Mouse (Mus musculus) thymus, adult 2 months (tissue): ENCODE measurements around the gene Cfap300. TPM values are rescaled to one million over a fixed set of nuclear protein-coding genes. Genes with fewer than 3 reads are reported as not detected.

Source experiments
- DNase-seq: peaks from one replicate; pipeline ENCODE4 v3.0.0; 2021
- H3K27ac ChIP-seq: fragments of 200-500 bp; 2 replicates; pipeline ENCODE4 v1.5.1; 2012; ENCODE audit warnings: low read length, control low read depth; ENCODE audit not compliant: control insufficient read depth, insufficient read depth
- H3K27me3 ChIP-seq: fragments of 200-500 bp; 2 replicates; pipeline ENCODE4 v1.6.1; 2012; ENCODE audit warnings: mild to moderate bottlenecking, low read length, moderate library complexity, mixed read lengths; ENCODE audit not compliant: control insufficient read depth, insufficient read depth
- H3K36me3 ChIP-seq: fragments of 200-500 bp; 2 replicates; pipeline ENCODE4 v1.6.1; 2012; ENCODE audit warnings: mild to moderate bottlenecking, low read length, moderate library complexity; ENCODE audit not compliant: control insufficient read depth, insufficient read depth
- H3K4me1 ChIP-seq: fragments of 200-500 bp; replicated peaks from 2 replicates; pipeline ENCODE4 v1.6.1; 2012; ENCODE audit warnings: low read length; ENCODE audit not compliant: control insufficient read depth, insufficient read depth
- H3K4me3 ChIP-seq: fragments of 200-500 bp; 2 replicates; pipeline ENCODE4 v1.5.1; 2012; ENCODE audit warnings: mild to moderate bottlenecking, low read length, control low read depth, moderate library complexity; ENCODE audit not compliant: control insufficient read depth, insufficient read depth
- CTCF ChIP-seq: fragments of 200-500 bp; IDR thresholded peaks from 2 replicates; pipeline ENCODE4 v1.5.1; 2012; ENCODE audit warnings: mild to moderate bottlenecking, control low read depth, low read length, moderate library complexity, borderline replicate concordance; ENCODE audit not compliant: control insufficient read depth, poor library complexity, insufficient read depth; ENCODE audit errors: extremely low read depth
- POLR2A ChIP-seq: fragments of 200-500 bp; IDR thresholded peaks from 2 replicates; pipeline ENCODE4 v1.6.1; 2012; ENCODE audit warnings: mild to moderate bottlenecking, low read length, control low read depth, moderate library complexity; ENCODE audit not compliant: control insufficient read depth, poor library complexity, insufficient read depth; ENCODE audit errors: extremely low read depth
- WGBS: fragments of 180-500 bp; shearing (Covaris S2); methylation state at CpG from one replicate; pipeline ENCODE4 v1.1.7; 2018; 5-methylcytosine and 5-hydroxymethylcytosine counted together
- polyA plus RNA-seq: library from polyadenylated mRNA; depleted of rRNA; stranded (reverse); fragments of >200 nt; gene quantifications from 2 replicates; pipeline ENCODE4 v1.2.3, GENCODE M21; 2012

Cfap300 gene
- polyA plus RNA-seq, 1 experiment = 0.62 TPM

- H3K27me3 ChIP-seq = no peaks in the 10 kb centered on the region
- TF ChIP-seq POLR2A = no peak
- no peak for TF ChIP-seq CTCF
- H3K4me3 ChIP-seq = no peak overlapping the region
- H3K4me1 ChIP-seq = no peaks in the 10 kb centered on the region; the same call in 1 of the 2 replicates
- DNase-seq = no peak
- H3K27ac ChIP-seq = no peak overlapping the region
- WGBS = 6% methylated on average over 5 of the region's 5 CpGs
- H3K36me3 ChIP-seq = no peaks in the 10 kb centered on the region
Measured at GRCm38 (mm10) chr9:8043044-8043387, 393 bp upstream of the Cfap300 start.

GRCm38 (mm10) chr9:8035546-8035945 lies 7.1 kb downstream of the Cfap300 start:
- no peak overlapping the region for H3K4me3 ChIP-seq
- H3K4me1 ChIP-seq = 0 out of 2 replicates have a peak, but pooled peaks cover 5% of the 10 kb centered on the region
- H3K27ac ChIP-seq = no peak overlapping the region
- TF ChIP-seq CTCF (no peak), POLR2A (no peak)
- 61% methylated on average over 7 of the region's 7 CpGs for WGBS
- no peaks in the 10 kb centered on the region for H3K36me3 ChIP-seq
- no peak for DNase-seq
- no peaks in the 10 kb centered on the region for H3K27me3 ChIP-seq

- no peak overlapping the region for H3K4me3 ChIP-seq
- 86% methylated on average over 4 of the region's 4 CpGs for WGBS
- H3K4me1 ChIP-seq = 0 out of 2 replicates have a peak, but pooled peaks cover 5% of the 10 kb centered on the region
- no peak overlapping the region for H3K27ac ChIP-seq
- no peaks in the 10 kb centered on the region for H3K27me3 ChIP-seq
- no peak for DNase-seq
- no peak for TF ChIP-seq POLR2A
- TF ChIP-seq CTCF = no peak
- H3K36me3 ChIP-seq = no peaks in the 10 kb centered on the region
Measured at GRCm38 (mm10) chr9:8035091-8035490, 7.5 kb downstream of the Cfap300 start.

GRCm38 (mm10) chr9:8034143-8034542 lies 8.5 kb downstream of the Cfap300 start:
- TF ChIP-seq POLR2A (no peak), CTCF (no peak)
- Histone ChIP-seq H3K27ac (no peak overlapping the region), H3K4me1 (0 out of 2 replicates have a peak, but pooled peaks cover 5% of the 10 kb centered on the region), H3K27me3 (no peaks in the 10 kb centered on the region), H3K36me3 (no peaks in the 10 kb centered on the region), H3K4me3 (no peak overlapping the region)
- 91% methylated on average over 1 of the region's 1 CpGs for WGBS
- DNase-seq = no peak

GRCm38 (mm10) chr9:8032847-8033246 lies 9.8 kb downstream of the Cfap300 start:
- Histone ChIP-seq H3K27me3 (no peaks in the 10 kb centered on the region), H3K4me3 (no peak overlapping the region), H3K4me1 (0 out of 2 replicates have a peak, but pooled peaks cover 5% of the 10 kb centered on the region), H3K27ac (no peak overlapping the region), H3K36me3 (no peaks in the 10 kb centered on the region)
- no peak for DNase-seq
- no peak for TF ChIP-seq POLR2A
- WGBS = 93% methylated on average over 5 of the region's 5 CpGs

- Histone ChIP-seq H3K4me3 (no peak overlapping the region), H3K27ac (no peak overlapping the region), H3K27me3 (no peaks in the 10 kb centered on the region), H3K4me1 (no peaks in the 10 kb centered on the region), H3K36me3 (no peaks in the 10 kb centered on the region)
- no peak for DNase-seq
- no peak for TF ChIP-seq CTCF
- TF ChIP-seq POLR2A = no peak
- WGBS = 82% methylated on average over 5 of the region's 5 CpGs
Measured at GRCm38 (mm10) chr9:8018609-8019008, 24.0 kb downstream of the Cfap300 start.

- peak; percentile 42 for DNase-seq
- TF ChIP-seq CTCF = no peak
- no peak for TF ChIP-seq POLR2A
Measured at GRCm38 (mm10) chr9:8017253-8017913, 25.2 kb downstream of the Cfap300 start.

More at GRCm38 (mm10) chr9:8017253-8017913, 25.2 kb downstream of the Cfap300 start:
- 18% methylated on average over 20 of the region's 20 CpGs for WGBS
- Histone ChIP-seq H3K27ac (no peak overlapping the region), H3K36me3 (no peaks in the 10 kb centered on the region), H3K4me3 (no peak overlapping the region), H3K27me3 (no peaks in the 10 kb centered on the region), H3K4me1 (no peaks in the 10 kb centered on the region)
